Mouse (Mus musculus): Measurements from ENCODE around the gene Adarb2.

Adarb2 gene

GRCm38 (mm10) chr13:8793217-8793616, 590.6 kb downstream of the Adarb2 start:
- no peak for DNase-seq (ENCODE audit: low spot score)

GRCm38 (mm10) chr13:8800576-8800975, 597.9 kb downstream of the Adarb2 start:
- DNase-seq (ENCODE audit: low spot score): no peak

- DNase-seq (ENCODE audit: low spot score): no peak
Measured at GRCm38 (mm10) chr13:8805931-8806330, 603.3 kb downstream of the Adarb2 start.
